Mouse (Mus musculus): ENCODE results near the gene Dnah2. TPM values are rescaled to one million over a fixed set of nuclear protein-coding genes. Genes with fewer than 3 reads are reported as not detected.

Dnah2 gene
- polyA plus RNA-seq, 1 experiment from 2014 or later = 1.5 TPM

DNA sequence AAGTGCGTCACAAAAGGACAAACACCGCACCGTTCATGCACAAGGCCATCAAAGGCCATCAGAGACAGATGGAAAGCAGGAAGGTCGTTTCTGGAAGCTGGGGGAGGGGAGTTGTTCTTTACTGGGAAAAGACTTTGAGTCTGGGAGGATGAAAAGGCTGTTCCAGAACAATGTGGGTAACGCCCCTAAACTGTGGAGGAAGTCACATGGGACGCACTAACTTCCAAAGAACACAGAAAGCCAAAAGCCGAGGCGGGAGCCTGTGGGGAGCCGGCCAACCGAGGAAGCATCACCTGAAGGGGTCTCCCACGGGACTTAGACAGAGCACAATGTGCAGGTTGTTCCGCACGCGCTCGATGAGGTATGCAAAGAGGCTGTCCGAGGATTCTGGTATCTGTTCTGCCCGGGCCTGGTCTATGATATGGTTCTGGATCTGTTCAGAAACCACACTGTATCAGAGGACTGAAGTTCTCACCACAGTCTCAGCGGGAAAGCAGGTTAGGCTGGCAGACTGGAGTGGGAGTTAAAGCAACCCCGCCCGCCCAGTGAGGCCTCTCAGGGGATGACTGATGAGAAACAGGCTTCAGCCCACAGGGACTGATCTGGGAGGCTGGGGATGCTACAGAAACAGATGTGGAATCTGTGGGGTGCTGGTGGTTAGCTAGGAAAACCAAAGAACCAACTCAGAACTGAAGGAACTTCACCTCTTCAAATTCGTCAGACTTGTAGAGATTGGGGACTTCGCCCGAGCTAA lies 96.6 kb downstream of the Dnah2 start:
- Histone ChIP-seq H3K27ac (ENCODE audit: low read depth, low read length) (peak overlapping the region; percentile 37; the same call in 1 of the 2 replicates), H3K27me3 (ENCODE audit: control insufficient read depth, insufficient read depth, low read length) (no peaks in the 10 kb centered on the region), H3K4me3 (ENCODE audit: low read length) (no peak overlapping the region), H3K36me3 (ENCODE audit: control insufficient read depth, insufficient read depth, low read length) (no peaks in the 10 kb centered on the region), H3K9me3 (ENCODE audit: control insufficient read depth, low read length) (no peaks in the 10 kb centered on the region), H3K9ac (ENCODE audit: low read depth, low read length) (no peak overlapping the region), H3K4me1 (ENCODE audit: control insufficient read depth, insufficient read depth, low read length) (peaks cover 8% of the 10 kb centered on the region; the same call in 1 of the 2 replicates), H3K4me2 (replicated peaks; ENCODE audit: low read depth, low read length) (0 out of 2 replicates have a peak overlapping the region, but pooled peaks have one; percentile 3)
- no peak; the same call in 1 of the 2 replicates for ATAC-seq (ENCODE audit: low FRiP score, low TSS enrichment)
- 51% methylated on average over 23 of the region's 23 CpGs for WGBS

DNA sequence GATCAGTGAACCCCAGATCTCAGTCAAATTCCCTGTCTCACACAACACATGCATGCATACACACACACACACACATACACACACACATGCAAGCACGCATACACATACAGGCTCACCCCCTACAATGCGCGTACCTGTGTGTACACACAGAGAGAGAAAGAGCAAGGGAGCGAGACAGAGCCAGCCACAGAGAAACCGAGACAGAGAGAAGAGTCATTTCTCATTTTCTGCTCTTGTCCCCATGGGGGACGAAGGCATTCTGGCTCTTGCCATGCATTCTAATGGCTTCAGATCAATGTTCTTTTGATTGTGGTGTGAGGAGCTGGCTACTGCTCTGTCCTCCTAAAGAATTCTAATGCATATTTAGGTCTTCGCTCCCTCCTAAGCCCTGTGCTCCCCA lies 101.6 kb downstream of the Dnah2 start:
- Histone ChIP-seq H3K36me3 (ENCODE audit: control insufficient read depth, insufficient read depth, low read length) (no peaks in the 10 kb centered on the region), H3K4me3 (ENCODE audit: low read length) (no peak overlapping the region), H3K27me3 (ENCODE audit: control insufficient read depth, insufficient read depth, low read length) (no peaks in the 10 kb centered on the region), H3K4me1 (ENCODE audit: control insufficient read depth, insufficient read depth, low read length) (0 out of 2 replicates have a peak, but pooled peaks cover under 1% of the 10 kb centered on the region), H3K27ac (ENCODE audit: low read depth, low read length) (no peak overlapping the region), H3K9me3 (ENCODE audit: control insufficient read depth, low read length) (peaks cover 4% of the 10 kb centered on the region; the same call in 1 of the 2 replicates), H3K4me2 (replicated peaks; ENCODE audit: low read depth, low read length) (no peak overlapping the region), H3K9ac (ENCODE audit: low read depth, low read length) (no peak overlapping the region)
- ATAC-seq (ENCODE audit: low FRiP score, low TSS enrichment) = no peak
- 84% methylated on average over 7 of the region's 7 CpGs for WGBS

- peaks cover 4% of the 10 kb centered on the region; the same call in 1 of the 2 replicates for H3K9me3 ChIP-seq (ENCODE audit: control insufficient read depth, low read length)
- H3K36me3 ChIP-seq (ENCODE audit: control insufficient read depth, insufficient read depth, low read length) = no peaks in the 10 kb centered on the region
- no peak overlapping the region for H3K4me3 ChIP-seq (ENCODE audit: low read length)
- no peak overlapping the region for H3K9ac ChIP-seq (ENCODE audit: low read depth, low read length)
- WGBS = 20% methylated on average over 5 of the region's 5 CpGs
- no peaks in the 10 kb centered on the region for H3K4me1 ChIP-seq (ENCODE audit: control insufficient read depth, insufficient read depth, low read length)
- H3K27ac ChIP-seq (ENCODE audit: low read depth, low read length) = no peak overlapping the region
- no peaks in the 10 kb centered on the region for H3K27me3 ChIP-seq (ENCODE audit: control insufficient read depth, insufficient read depth, low read length)
- ATAC-seq (ENCODE audit: low FRiP score, low TSS enrichment) = peak; percentile 24; the same call in 1 of the 2 replicates
- H3K4me2 ChIP-seq (replicated peaks; ENCODE audit: low read depth, low read length) = no peak overlapping the region
Observed at GRCm38 (mm10) chr11:69443328-69443727, 105.6 kb downstream of the Dnah2 start.

- H3K9me3 ChIP-seq (ENCODE audit: control insufficient read depth, low read length) = no peaks in the 10 kb centered on the region
- H3K4me2 ChIP-seq (replicated peaks; ENCODE audit: low read depth, low read length) = no peak overlapping the region
- H3K4me1 ChIP-seq (ENCODE audit: control insufficient read depth, insufficient read depth, low read length) = no peaks in the 10 kb centered on the region
- no peak overlapping the region for H3K27ac ChIP-seq (ENCODE audit: low read depth, low read length)
- H3K9ac ChIP-seq (ENCODE audit: low read depth, low read length) = no peak overlapping the region
- no peaks in the 10 kb centered on the region for H3K27me3 ChIP-seq (ENCODE audit: control insufficient read depth, insufficient read depth, low read length)
- no peak overlapping the region for H3K4me3 ChIP-seq (ENCODE audit: low read length)
- no peak for ATAC-seq (ENCODE audit: low FRiP score, low TSS enrichment)
- WGBS = 58% methylated on average over 3 of the region's 3 CpGs
- H3K36me3 ChIP-seq (ENCODE audit: control insufficient read depth, insufficient read depth, low read length) = no peaks in the 10 kb centered on the region
Observed at GRCm38 (mm10) chr11:69437291-69437690, 111.6 kb downstream of the Dnah2 start.

DNA sequence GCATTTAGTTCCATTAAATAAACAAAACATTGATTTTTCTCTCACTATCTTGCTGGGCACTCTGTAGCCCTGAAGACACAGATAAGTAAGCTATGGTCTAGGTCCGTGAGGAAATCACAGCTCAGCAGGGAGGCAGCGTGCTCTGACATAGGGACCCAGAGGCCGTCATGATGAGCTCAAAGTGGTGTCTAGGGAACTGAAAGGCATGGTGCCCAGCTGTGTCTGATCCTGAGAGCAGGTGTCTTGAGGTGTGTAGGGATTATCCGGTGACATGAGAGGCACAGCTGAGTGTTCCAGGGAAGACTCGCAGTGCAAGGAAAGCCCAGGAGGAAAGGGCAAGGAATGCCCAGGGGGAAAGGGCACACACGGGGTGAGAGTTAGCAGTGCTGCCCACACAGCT lies 115.7 kb downstream of the Dnah2 start:
- WGBS = 70% methylated on average over 6 of the region's 6 CpGs
- Histone ChIP-seq H3K9me3 (ENCODE audit: control insufficient read depth, low read length) (no peaks in the 10 kb centered on the region), H3K4me1 (ENCODE audit: control insufficient read depth, insufficient read depth, low read length) (peaks cover 5% of the 10 kb centered on the region; the same call in 1 of the 2 replicates), H3K27me3 (ENCODE audit: control insufficient read depth, insufficient read depth, low read length) (no peaks in the 10 kb centered on the region), H3K4me2 (replicated peaks; ENCODE audit: low read depth, low read length) (no peak overlapping the region), H3K36me3 (ENCODE audit: control insufficient read depth, insufficient read depth, low read length) (no peaks in the 10 kb centered on the region), H3K4me3 (ENCODE audit: low read length) (no peak overlapping the region), H3K27ac (ENCODE audit: low read depth, low read length) (no peak overlapping the region), H3K9ac (ENCODE audit: low read depth, low read length) (no peak overlapping the region)
- ATAC-seq (ENCODE audit: low FRiP score, low TSS enrichment) = no peak

- Histone ChIP-seq H3K4me2 (replicated peaks; ENCODE audit: low read depth, low read length) (no peak overlapping the region), H3K27ac (ENCODE audit: low read depth, low read length) (no peak overlapping the region), H3K9me3 (ENCODE audit: control insufficient read depth, low read length) (no peaks in the 10 kb centered on the region), H3K4me3 (ENCODE audit: low read length) (no peak overlapping the region), H3K9ac (ENCODE audit: low read depth, low read length) (no peak overlapping the region), H3K4me1 (ENCODE audit: control insufficient read depth, insufficient read depth, low read length) (peaks cover 5% of the 10 kb centered on the region; the same call in 1 of the 2 replicates), H3K27me3 (ENCODE audit: control insufficient read depth, insufficient read depth, low read length) (no peaks in the 10 kb centered on the region), H3K36me3 (ENCODE audit: control insufficient read depth, insufficient read depth, low read length) (no peaks in the 10 kb centered on the region)
- ATAC-seq (ENCODE audit: low FRiP score, low TSS enrichment) = no peak
- whole genome bisulfite sequencing = 58% methylated on average over 11 of the region's 11 CpGs
Observed at GRCm38 (mm10) chr11:69432640-69432982, 116.3 kb downstream of the Dnah2 start.

GRCm38 (mm10) chr11:69431829-69432639 lies 116.9 kb downstream of the Dnah2 start:
- no peak overlapping the region for H3K4me3 ChIP-seq (ENCODE audit: low read length)
- peak; percentile 74; the same call in 1 of the 2 replicates for ATAC-seq (ENCODE audit: low FRiP score, low TSS enrichment)
- WGBS = 35% methylated on average over 11 of the region's 11 CpGs
- no peaks in the 10 kb centered on the region for H3K36me3 ChIP-seq (ENCODE audit: control insufficient read depth, insufficient read depth, low read length)
- H3K27me3 ChIP-seq (ENCODE audit: control insufficient read depth, insufficient read depth, low read length) = no peaks in the 10 kb centered on the region
- peaks cover 5% of the 10 kb centered on the region; the same call in 1 of the 2 replicates for H3K4me1 ChIP-seq (ENCODE audit: control insufficient read depth, insufficient read depth, low read length)
- no peak overlapping the region; the same call in 1 of the 2 replicates for H3K4me2 ChIP-seq (replicated peaks; ENCODE audit: low read depth, low read length)
- no peak overlapping the region for H3K27ac ChIP-seq (ENCODE audit: low read depth, low read length)
- H3K9me3 ChIP-seq (ENCODE audit: control insufficient read depth, low read length) = no peaks in the 10 kb centered on the region
- no peak overlapping the region for H3K9ac ChIP-seq (ENCODE audit: low read depth, low read length)

- H3K36me3 ChIP-seq (ENCODE audit: control insufficient read depth, insufficient read depth, low read length) = no peaks in the 10 kb centered on the region
- no peak overlapping the region for H3K9ac ChIP-seq (ENCODE audit: low read depth, low read length)
- no peaks in the 10 kb centered on the region for H3K27me3 ChIP-seq (ENCODE audit: control insufficient read depth, insufficient read depth, low read length)
- H3K4me1 ChIP-seq (ENCODE audit: control insufficient read depth, insufficient read depth, low read length) = peaks cover 5% of the 10 kb centered on the region; the same call in 1 of the 2 replicates
- 87% methylated on average over 15 of the region's 15 CpGs for WGBS
- no peak overlapping the region for H3K4me3 ChIP-seq (ENCODE audit: low read length)
- H3K27ac ChIP-seq (ENCODE audit: low read depth, low read length) = no peak overlapping the region
- no peak for ATAC-seq (ENCODE audit: low FRiP score, low TSS enrichment)
- no peaks in the 10 kb centered on the region for H3K9me3 ChIP-seq (ENCODE audit: control insufficient read depth, low read length)
- no peak overlapping the region for H3K4me2 ChIP-seq (replicated peaks; ENCODE audit: low read depth, low read length)
Observed at GRCm38 (mm10) chr11:69430631-69431030, 118.3 kb downstream of the Dnah2 start.

DNA sequence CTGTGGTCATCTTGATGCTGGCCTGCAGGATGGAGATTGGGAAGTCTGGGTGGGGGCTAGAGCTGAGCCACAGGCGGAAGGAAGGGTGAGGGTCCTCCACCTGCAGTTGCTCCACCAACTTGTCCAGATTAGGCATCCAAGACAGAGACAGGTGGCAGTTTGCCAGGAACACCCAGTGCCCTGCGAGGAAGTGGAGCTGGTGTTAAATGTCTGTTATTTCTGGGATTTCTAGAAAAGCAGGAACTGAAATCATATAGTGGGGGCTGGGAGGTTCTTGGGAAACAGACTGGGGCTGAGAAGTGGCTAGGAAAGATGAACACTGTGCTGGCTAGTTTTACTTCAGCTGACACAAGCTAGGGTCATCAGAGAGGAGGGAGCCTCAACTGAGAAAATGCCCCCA lies 119.6 kb downstream of the Dnah2 start:
- H3K27me3 ChIP-seq (ENCODE audit: control insufficient read depth, insufficient read depth, low read length) = no peaks in the 10 kb centered on the region
- ATAC-seq (ENCODE audit: low FRiP score, low TSS enrichment) = no peak
- no peak overlapping the region; the same call in 1 of the 2 replicates for H3K9ac ChIP-seq (ENCODE audit: low read depth, low read length)
- H3K4me2 ChIP-seq (replicated peaks; ENCODE audit: low read depth, low read length) = no peak overlapping the region
- H3K36me3 ChIP-seq (ENCODE audit: control insufficient read depth, insufficient read depth, low read length) = no peaks in the 10 kb centered on the region
- no peak overlapping the region for H3K4me3 ChIP-seq (ENCODE audit: low read length)
- H3K27ac ChIP-seq (ENCODE audit: low read depth, low read length) = no peak overlapping the region
- H3K9me3 ChIP-seq (ENCODE audit: control insufficient read depth, low read length) = no peaks in the 10 kb centered on the region
- peaks cover 5% of the 10 kb centered on the region; the same call in 1 of the 2 replicates for H3K4me1 ChIP-seq (ENCODE audit: control insufficient read depth, insufficient read depth, low read length)
- 37% methylated on average over 2 of the region's 2 CpGs for WGBS

Measured in kidney, embryonic 14.5 days (tissue).